Mouse (Mus musculus) liver, adult 2 months (tissue): ENCODE results near the gene Rhbdd3. TPM values are rescaled to one million over a fixed set of nuclear protein-coding genes. Genes with fewer than 3 reads are reported as not detected.

Experiments
- DNase-seq: peaks from one replicate; pipeline ENCODE4 v3.0.0-alpha.2; 2011; ENCODE audit warnings: low read depth, low spot score; ENCODE audit errors: extremely low read depth
- H3K27ac ChIP-seq: fragments of 200-500 bp; replicated peaks from 2 replicates; pipeline ENCODE4 v1.5.1; 2012; ENCODE audit warnings: low read depth, mild to moderate bottlenecking, control low read depth, inconsistent platforms, low read length; ENCODE audit not compliant: insufficient read depth
- H3K27me3 ChIP-seq: fragments of 200-500 bp; 2 replicates; pipeline ENCODE4 v1.6.1; 2012; ENCODE audit warnings: mild to moderate bottlenecking, moderate library complexity, low read length, inconsistent platforms; ENCODE audit not compliant: control insufficient read depth, insufficient read depth
- H3K36me3 ChIP-seq: fragments of 200-500 bp; 2 replicates; pipeline ENCODE4 v1.6.1; 2012; ENCODE audit warnings: low read length, inconsistent platforms; ENCODE audit not compliant: control insufficient read depth, insufficient read depth
- H3K4me1 ChIP-seq: fragments of 200-500 bp; 2 replicates; pipeline ENCODE4 v1.6.1; 2011; ENCODE audit warnings: low read length; ENCODE audit not compliant: control insufficient read depth, insufficient read depth
- H3K4me3 ChIP-seq: fragments of 200-500 bp; 2 replicates; pipeline ENCODE4 v1.5.1; 2011; ENCODE audit warnings: low read depth, mild to moderate bottlenecking, control low read depth, low read length, moderate library complexity; ENCODE audit not compliant: insufficient read depth
- H3K79me2 ChIP-seq: fragments of 200-500 bp; 2 replicates; pipeline ENCODE4 v1.6.1; 2012; ENCODE audit warnings: inconsistent platforms, mild to moderate bottlenecking, low read length, moderate library complexity; ENCODE audit not compliant: control insufficient read depth, insufficient read depth
- H3K9ac ChIP-seq: fragments of 200-500 bp; 2 replicates; pipeline ENCODE4 v1.6.1; 2012; ENCODE audit warnings: low read depth, mild to moderate bottlenecking, control low read depth, inconsistent platforms, low read length
- CTCF ChIP-seq: fragments of 200-500 bp; IDR thresholded peaks from 2 replicates; pipeline ENCODE4 v1.5.1; 2011; ENCODE audit warnings: low read depth, low read length, control low read depth
- POLR2A ChIP-seq: fragments of 200-500 bp; IDR thresholded peaks from 2 replicates; pipeline ENCODE4 v1.6.1; 2011; ENCODE audit warnings: low read length, control low read depth; ENCODE audit not compliant: insufficient read depth; ENCODE audit errors: extremely low read depth
- WGBS: fragments of 180-500 bp; shearing (Covaris S2); methylation state at CpG from one replicate; pipeline ENCODE4 v1.1.7; 2018; 5-methylcytosine and 5-hydroxymethylcytosine counted together
- polyA plus RNA-seq: library from polyadenylated mRNA; depleted of rRNA; stranded (reverse); fragments of >200 nt; gene quantifications from 2 replicates; pipeline ENCODE4 v1.2.3, GENCODE M21; 2012
- total RNA-seq: library from RNA; depleted of rRNA; stranded (reverse); fragments of >200 nt; gene quantifications from 2 replicates; pipeline ENCODE4 v1.2.3, GENCODE M21; 2014

Gene Rhbdd3
- total and polyA plus RNA-seq, 2 experiments, result 8.6 to 30.8 TPM

GRCm38 (mm10) chr11:5095877-5096276 lies 2.8 kb upstream of the Rhbdd3 start:
- no peaks in the 10 kb centered on the region for H3K27me3 ChIP-seq
- H3K4me1 ChIP-seq, result peaks cover 19% of the 10 kb centered on the region
- no peak for TF ChIP-seq CTCF
- no peak for TF ChIP-seq POLR2A
- no peak overlapping the region for H3K4me3 ChIP-seq
- DNase-seq, result no peak
- WGBS, result 26% methylated on average over 5 of the region's 5 CpGs
- H3K9ac ChIP-seq, result no peak overlapping the region; the same call in 1 of the 2 replicates
- H3K36me3 ChIP-seq, result peaks cover 20% of the 10 kb centered on the region
- peaks cover 27% of the 10 kb centered on the region; the same call in 1 of the 2 replicates for H3K79me2 ChIP-seq
- H3K27ac ChIP-seq, result 0 out of 2 replicates have a peak overlapping the region, but pooled peaks have one; percentile 10

GRCm38 (mm10) chr11:5096480-5097020 lies 2.2 kb upstream of the Rhbdd3 start:
- H3K9ac ChIP-seq, result no peak overlapping the region

GRCm38 (mm10) chr11:5098035-5098735 lies 541 bp upstream of the Rhbdd3 start:
- no peaks in the 10 kb centered on the region for H3K27me3 ChIP-seq
- H3K27ac ChIP-seq, result peak overlapping the region; percentile 99
- peaks cover 18% of the 10 kb centered on the region for H3K4me1 ChIP-seq
- DNase-seq, result peak; percentile 48
- peak overlapping the region; percentile 96 for H3K4me3 ChIP-seq
- TF ChIP-seq POLR2A (no peak), CTCF (no peak)
- WGBS, result under 1% methylated on average over 44 of the region's 44 CpGs
- peak overlapping the region; percentile 95 for H3K9ac ChIP-seq
- H3K36me3 ChIP-seq, result peaks cover 5% of the 10 kb centered on the region; the same call in 1 of the 2 replicates
- H3K79me2 ChIP-seq, result peaks cover 27% of the 10 kb centered on the region; the same call in 1 of the 2 replicates

More at GRCm38 (mm10) chr11:5096480-5097020, 2.2 kb upstream of the Rhbdd3 start:
- TF ChIP-seq POLR2A, result no peak
- no peak for TF ChIP-seq CTCF
- H3K4me3 ChIP-seq, result peak overlapping the region; percentile 27; the same call in 1 of the 2 replicates
- peak; percentile 65 for DNase-seq
- H3K27ac ChIP-seq, result no peak overlapping the region
- peaks cover 19% of the 10 kb centered on the region for H3K4me1 ChIP-seq
- WGBS, result 7% methylated on average over 8 of the region's 8 CpGs
- H3K36me3 ChIP-seq, result peaks cover 15% of the 10 kb centered on the region
- peaks cover 27% of the 10 kb centered on the region; the same call in 1 of the 2 replicates for H3K79me2 ChIP-seq
- H3K27me3 ChIP-seq, result no peaks in the 10 kb centered on the region

- H3K27me3 ChIP-seq, result no peaks in the 10 kb centered on the region
- peak overlapping the region; percentile 99 for H3K27ac ChIP-seq
- no peak for TF ChIP-seq CTCF
- TF ChIP-seq POLR2A, result peak; percentile 47; the same call in 1 of the 2 replicates
- peak; percentile 82 for DNase-seq
- H3K79me2 ChIP-seq, result peaks cover 24% of the 10 kb centered on the region; the same call in 1 of the 2 replicates
- no peaks in the 10 kb centered on the region; the same call in 1 of the 2 replicates for H3K36me3 ChIP-seq
- WGBS, result 0% methylated on average over 31 of the region's 31 CpGs
- peaks cover 16% of the 10 kb centered on the region for H3K4me1 ChIP-seq
- H3K4me3 ChIP-seq, result peak overlapping the region; percentile 96
- H3K9ac ChIP-seq, result peak overlapping the region; percentile 57
These were observed 954 bp downstream of the Rhbdd3 start for GRCm38 (mm10) chr11:5099576-5100183.

- Histone ChIP-seq H3K27ac (no peak overlapping the region), H3K4me3 (peak overlapping the region; percentile 96), H3K36me3 (no peaks in the 10 kb centered on the region; the same call in 1 of the 2 replicates), H3K27me3 (no peaks in the 10 kb centered on the region), H3K79me2 (peaks cover 24% of the 10 kb centered on the region; the same call in 1 of the 2 replicates), H3K9ac (peak overlapping the region; percentile 41; the same call in 1 of the 2 replicates), H3K4me1 (peaks cover 16% of the 10 kb centered on the region)
- TF ChIP-seq CTCF (no peak), POLR2A (no peak)
- 2% methylated on average over 7 of the region's 7 CpGs for WGBS
- peak; percentile 31 for DNase-seq
These were observed 1.6 kb downstream of the Rhbdd3 start for GRCm38 (mm10) chr11:5100283-5100682.

DNA sequence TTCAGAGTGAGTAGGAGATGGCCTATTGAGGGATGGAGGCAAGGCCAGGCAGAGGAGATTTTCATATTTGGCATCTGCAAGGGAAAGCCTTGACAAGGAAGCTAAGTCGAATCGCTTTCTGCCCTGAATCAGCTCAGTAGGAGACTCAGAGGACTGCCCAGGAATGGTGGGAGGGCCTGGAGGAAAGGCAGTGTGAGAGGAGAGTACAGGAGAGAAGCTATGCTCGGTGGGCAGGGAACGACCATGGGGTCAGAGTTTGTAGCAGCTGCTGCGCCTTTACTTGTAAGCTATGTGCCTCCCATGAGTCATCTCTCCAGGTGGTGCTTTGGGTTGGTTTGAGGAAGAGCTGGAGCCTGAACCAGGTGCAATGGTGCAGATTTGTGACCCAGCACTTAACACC lies 2.1 kb downstream of the Rhbdd3 start:
- Histone ChIP-seq H3K27me3 (no peaks in the 10 kb centered on the region), H3K4me1 (peaks cover 16% of the 10 kb centered on the region), H3K9ac (no peak overlapping the region), H3K4me3 (no peak overlapping the region), H3K79me2 (peaks cover 23% of the 10 kb centered on the region; the same call in 1 of the 2 replicates), H3K27ac (no peak overlapping the region), H3K36me3 (no peaks in the 10 kb centered on the region; the same call in 1 of the 2 replicates)
- WGBS, result 79% methylated on average over 5 of the region's 5 CpGs
- no peak for TF ChIP-seq CTCF
- no peak for TF ChIP-seq POLR2A
- no peak for DNase-seq
